Mouse (Mus musculus): ENCODE measurements around the gene Mlxipl.

GRCm38 (mm10) chr5:135183131-135183861 lies 93.6 kb downstream of the Mlxipl start:
- peak; percentile 41 for TF ChIP-seq CTCF (IDR thresholded peaks at IDR 0.05; ENCODE audit: low read depth, low read length)
- TF ChIP-seq POLR2A (IDR thresholded peaks at IDR 0.05; ENCODE audit: extremely low read depth, insufficient read depth, low read length) = no peak

Data from liver, adult 2 months (tissue).